Mouse (Mus musculus): Measurements from ENCODE around the gene Ints12. TPM values are rescaled to one million over a fixed set of nuclear protein-coding genes. Genes with fewer than 3 reads are reported as not detected.
A peak's percentile ranks its signal among the peaks of the same experiment; 100 is the strongest.

Gene Ints12
- polyA plus RNA-seq, 1 experiment from 2014 or later = 20.5 TPM

DNA sequence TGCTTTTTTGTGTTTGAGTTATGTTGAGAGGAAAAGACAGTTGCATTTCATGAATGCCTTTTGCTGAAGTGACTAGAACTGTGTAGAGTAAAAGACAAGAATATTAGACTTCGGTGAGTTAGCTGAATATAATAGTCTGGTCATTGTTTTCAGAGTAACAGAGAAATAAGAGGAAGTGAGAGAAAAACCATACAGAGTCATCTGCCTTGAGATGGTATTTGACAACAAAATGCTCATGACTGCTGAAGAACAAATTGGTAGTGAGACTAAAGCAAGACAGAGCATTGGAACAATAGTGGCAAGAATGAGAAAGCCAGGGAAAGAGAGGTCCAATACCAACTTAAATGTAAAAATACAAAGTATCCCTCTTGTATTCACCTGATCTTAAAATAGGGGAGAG lies 1.3 kb downstream of the Ints12 start:
- peaks cover 9% of the 10 kb centered on the region; the same call in 1 of the 2 replicates for H3K4me1 ChIP-seq (ENCODE audit: control insufficient read depth, insufficient read depth, low read length)
- no peaks in the 10 kb centered on the region for H3K9me3 ChIP-seq (ENCODE audit: control insufficient read depth, low read length)
- no peaks in the 10 kb centered on the region; the same call in 1 of the 2 replicates for H3K36me3 ChIP-seq (ENCODE audit: control insufficient read depth, insufficient read depth, low read length)
- peak overlapping the region; percentile 99 for H3K9ac ChIP-seq (ENCODE audit: low read depth, low read length)
- H3K27ac ChIP-seq (ENCODE audit: low read length) = no peak overlapping the region
- H3K4me3 ChIP-seq (ENCODE audit: low read length) = no peak overlapping the region
- no peaks in the 10 kb centered on the region for H3K27me3 ChIP-seq (replicated peaks; ENCODE audit: control insufficient read depth, insufficient read depth, low read length)
- no peak for ATAC-seq
- WGBS = 77% methylated on average over 1 of the region's 1 CpGs
- H3K4me2 ChIP-seq (ENCODE audit: low read depth, low read length) = peak overlapping the region; percentile 62

DNA sequence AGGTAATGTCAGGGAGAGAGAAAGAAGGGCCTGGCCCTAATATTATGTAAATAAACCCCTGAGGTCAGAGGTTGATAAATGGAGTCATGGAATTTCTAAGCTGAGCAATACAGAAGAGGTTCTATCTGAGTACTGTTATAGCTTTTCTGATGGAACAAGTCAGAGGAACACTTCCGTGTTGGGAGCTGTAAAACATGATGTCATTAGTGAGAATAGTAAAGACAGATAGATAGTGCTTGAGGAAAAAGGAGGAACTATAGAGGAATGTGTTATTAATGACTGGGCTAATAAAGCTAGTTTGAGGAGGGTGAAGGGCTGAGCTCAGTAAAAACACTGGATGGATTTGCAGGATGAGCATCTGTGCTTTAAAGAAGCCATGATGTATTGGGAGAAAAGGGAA lies 2.7 kb downstream of the Ints12 start:
- Histone ChIP-seq H3K9ac (ENCODE audit: low read depth, low read length) (no peak overlapping the region), H3K9me3 (ENCODE audit: control insufficient read depth, low read length) (no peaks in the 10 kb centered on the region), H3K4me3 (ENCODE audit: low read length) (no peak overlapping the region), H3K36me3 (ENCODE audit: control insufficient read depth, insufficient read depth, low read length) (no peaks in the 10 kb centered on the region; the same call in 1 of the 2 replicates), H3K27me3 (replicated peaks; ENCODE audit: control insufficient read depth, insufficient read depth, low read length) (no peaks in the 10 kb centered on the region), H3K4me2 (ENCODE audit: low read depth, low read length) (no peak overlapping the region), H3K27ac (ENCODE audit: low read length) (no peak overlapping the region), H3K4me1 (ENCODE audit: control insufficient read depth, insufficient read depth, low read length) (peaks cover 9% of the 10 kb centered on the region; the same call in 1 of the 2 replicates)
- 23% methylated on average over 1 of the region's 1 CpGs for WGBS
- ATAC-seq = no peak

DNA sequence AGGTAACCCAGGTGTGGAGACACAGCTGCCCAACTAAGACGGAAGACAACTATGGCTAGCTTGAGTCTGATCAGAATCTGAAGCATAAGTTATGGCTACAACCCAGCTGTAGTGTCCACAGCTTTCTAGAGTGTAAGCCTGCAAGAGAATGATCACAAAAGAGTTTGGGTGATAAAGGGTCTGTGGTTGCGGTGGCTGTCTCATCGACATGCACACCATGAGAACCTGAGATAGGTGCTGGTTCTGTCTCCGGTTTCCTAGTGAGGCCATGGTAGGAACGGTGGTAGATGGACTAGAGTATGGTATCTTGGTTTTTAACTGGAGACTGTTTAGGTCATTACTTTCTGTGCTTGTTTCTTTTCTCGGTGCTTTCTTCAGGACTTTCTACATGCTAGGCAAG lies 6.3 kb downstream of the Ints12 start:
- WGBS = 96% methylated on average over 6 of the region's 6 CpGs

DNA sequence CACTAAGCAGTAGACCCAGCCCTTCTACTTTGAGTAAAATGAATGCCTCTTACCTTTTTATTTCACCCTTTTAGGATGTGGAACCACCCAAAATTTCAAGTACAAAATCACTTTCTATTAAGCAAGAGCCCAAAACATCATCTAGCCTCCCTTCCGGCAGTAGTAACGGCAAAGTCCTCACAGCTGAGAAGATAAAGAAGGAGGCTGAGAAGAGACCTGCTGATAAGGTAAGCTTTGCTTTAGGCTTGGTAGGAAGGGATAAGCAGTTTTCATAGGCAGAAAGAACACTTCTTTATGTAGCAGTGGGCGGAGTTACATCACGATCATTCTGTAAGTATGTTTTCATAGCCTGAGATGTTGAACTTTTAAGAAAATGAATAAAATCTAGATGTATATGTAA lies 6.7 kb downstream of the Ints12 start:
- Histone ChIP-seq H3K4me1 (ENCODE audit: control insufficient read depth, insufficient read depth, low read length) (peaks cover 2% of the 10 kb centered on the region; the same call in 1 of the 2 replicates), H3K9ac (ENCODE audit: low read depth, low read length) (no peak overlapping the region), H3K4me2 (ENCODE audit: low read depth, low read length) (no peak overlapping the region), H3K27ac (ENCODE audit: low read length) (no peak overlapping the region), H3K36me3 (ENCODE audit: control insufficient read depth, insufficient read depth, low read length) (peaks cover 2% of the 10 kb centered on the region; the same call in 1 of the 2 replicates), H3K9me3 (ENCODE audit: control insufficient read depth, low read length) (no peaks in the 10 kb centered on the region), H3K4me3 (ENCODE audit: low read length) (no peak overlapping the region), H3K27me3 (replicated peaks; ENCODE audit: control insufficient read depth, insufficient read depth, low read length) (no peaks in the 10 kb centered on the region)
- 88% methylated on average over 4 of the region's 4 CpGs for WGBS
- ATAC-seq = no peak

More for the DNA sequence above, 6.3 kb downstream of the Ints12 start:
- Histone ChIP-seq H3K4me2 (ENCODE audit: low read depth, low read length) (no peak overlapping the region), H3K4me1 (ENCODE audit: control insufficient read depth, insufficient read depth, low read length) (peaks cover 2% of the 10 kb centered on the region; the same call in 1 of the 2 replicates), H3K27me3 (replicated peaks; ENCODE audit: control insufficient read depth, insufficient read depth, low read length) (no peaks in the 10 kb centered on the region), H3K9me3 (ENCODE audit: control insufficient read depth, low read length) (no peaks in the 10 kb centered on the region), H3K9ac (ENCODE audit: low read depth, low read length) (no peak overlapping the region), H3K27ac (ENCODE audit: low read length) (no peak overlapping the region), H3K36me3 (ENCODE audit: control insufficient read depth, insufficient read depth, low read length) (peaks cover 2% of the 10 kb centered on the region; the same call in 1 of the 2 replicates), H3K4me3 (ENCODE audit: low read length) (no peak overlapping the region)
- no peak for ATAC-seq

DNA sequence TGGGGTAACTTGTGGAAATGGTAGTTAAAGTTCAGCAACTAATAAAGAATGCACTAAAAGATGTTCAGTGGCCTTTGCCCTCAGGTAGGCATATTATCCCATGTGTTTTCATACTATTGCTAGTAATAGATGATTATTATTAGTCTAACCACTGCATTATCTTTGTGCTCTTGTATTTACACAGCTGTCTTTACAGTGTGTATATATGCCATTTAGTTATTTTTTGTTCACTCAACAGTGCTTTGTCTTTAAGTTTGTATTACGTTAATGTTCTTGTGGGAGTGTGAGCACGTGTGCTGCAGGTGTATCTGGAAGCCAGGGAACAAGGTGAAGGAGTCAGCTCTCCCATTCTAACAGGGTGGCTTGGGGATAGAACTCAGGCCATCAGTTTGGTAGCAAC lies 7.3 kb downstream of the Ints12 start:
- peaks cover 2% of the 10 kb centered on the region; the same call in 1 of the 2 replicates for H3K36me3 ChIP-seq (ENCODE audit: control insufficient read depth, insufficient read depth, low read length)
- H3K27me3 ChIP-seq (replicated peaks; ENCODE audit: control insufficient read depth, insufficient read depth, low read length) = no peaks in the 10 kb centered on the region
- H3K4me1 ChIP-seq (ENCODE audit: control insufficient read depth, insufficient read depth, low read length) = no peaks in the 10 kb centered on the region
- no peak overlapping the region for H3K4me2 ChIP-seq (ENCODE audit: low read depth, low read length)
- ATAC-seq = peak; percentile 57
- H3K9me3 ChIP-seq (ENCODE audit: control insufficient read depth, low read length) = no peaks in the 10 kb centered on the region
- 73% methylated on average over 2 of the region's 2 CpGs for WGBS
- no peak overlapping the region for H3K27ac ChIP-seq (ENCODE audit: low read length)
- no peak overlapping the region for H3K4me3 ChIP-seq (ENCODE audit: low read length)
- H3K9ac ChIP-seq (ENCODE audit: low read depth, low read length) = no peak overlapping the region

DNA sequence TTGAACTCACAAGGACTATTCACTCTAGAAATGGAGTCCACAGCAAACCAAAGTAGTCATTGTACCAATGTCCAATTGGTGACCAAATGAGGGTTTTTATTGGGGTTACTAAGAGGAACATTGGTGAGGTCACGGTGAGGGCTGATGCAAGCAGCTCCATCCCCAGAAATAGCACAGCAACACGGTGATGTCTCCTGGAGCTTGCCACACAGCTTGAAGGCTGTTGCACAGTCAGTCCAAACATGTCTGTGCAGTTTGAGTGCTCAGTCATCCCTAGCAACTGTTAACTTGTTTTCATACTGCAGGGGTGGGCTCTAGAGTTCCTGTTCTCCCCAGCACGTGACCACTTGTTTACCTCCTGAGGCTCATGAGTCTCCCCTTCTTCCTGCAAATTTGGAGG lies 12.1 kb downstream of the Ints12 start:
- Histone ChIP-seq H3K9me3 (ENCODE audit: control insufficient read depth, low read length) (no peaks in the 10 kb centered on the region), H3K36me3 (ENCODE audit: control insufficient read depth, insufficient read depth, low read length) (peaks cover 3% of the 10 kb centered on the region)
- WGBS = 81% methylated on average over 3 of the region's 3 CpGs

DNA sequence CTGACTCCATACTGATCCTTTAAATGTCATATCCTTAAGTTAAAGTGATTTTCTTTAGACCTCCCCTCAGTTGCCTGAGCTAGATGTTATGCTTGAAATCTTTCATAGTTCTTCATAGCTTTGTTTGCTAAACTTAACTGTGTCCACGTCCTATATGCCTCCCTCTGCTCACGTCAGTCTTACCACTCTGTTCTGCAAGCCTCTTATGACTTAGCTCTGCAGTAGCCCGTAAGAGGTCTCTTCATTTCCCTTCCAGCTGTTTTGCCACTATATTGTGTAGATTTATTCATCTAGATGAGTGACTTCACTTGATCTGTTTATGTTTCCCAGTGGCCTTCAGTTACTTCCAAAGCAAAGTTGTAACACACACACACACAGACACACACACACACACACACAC lies 12.8 kb downstream of the Ints12 start:
- Histone ChIP-seq H3K27ac (ENCODE audit: low read length) (no peak overlapping the region), H3K9ac (ENCODE audit: low read depth, low read length) (no peak overlapping the region), H3K4me2 (ENCODE audit: low read depth, low read length) (no peak overlapping the region), H3K36me3 (ENCODE audit: control insufficient read depth, insufficient read depth, low read length) (peaks cover 7% of the 10 kb centered on the region), H3K9me3 (ENCODE audit: control insufficient read depth, low read length) (no peaks in the 10 kb centered on the region), H3K4me3 (ENCODE audit: low read length) (no peak overlapping the region), H3K4me1 (ENCODE audit: control insufficient read depth, insufficient read depth, low read length) (no peaks in the 10 kb centered on the region), H3K27me3 (replicated peaks; ENCODE audit: control insufficient read depth, insufficient read depth, low read length) (no peaks in the 10 kb centered on the region)
- 77% methylated on average over 3 of the region's 3 CpGs for WGBS
- ATAC-seq = no peak

More for the DNA sequence above, 12.1 kb downstream of the Ints12 start:
- H3K4me1 ChIP-seq (ENCODE audit: control insufficient read depth, insufficient read depth, low read length) = no peaks in the 10 kb centered on the region
- H3K9ac ChIP-seq (ENCODE audit: low read depth, low read length) = no peak overlapping the region
- no peaks in the 10 kb centered on the region for H3K27me3 ChIP-seq (replicated peaks; ENCODE audit: control insufficient read depth, insufficient read depth, low read length)
- no peak overlapping the region for H3K4me3 ChIP-seq (ENCODE audit: low read length)
- ATAC-seq = no peak
- H3K27ac ChIP-seq (ENCODE audit: low read length) = no peak overlapping the region
- H3K4me2 ChIP-seq (ENCODE audit: low read depth, low read length) = no peak overlapping the region

DNA sequence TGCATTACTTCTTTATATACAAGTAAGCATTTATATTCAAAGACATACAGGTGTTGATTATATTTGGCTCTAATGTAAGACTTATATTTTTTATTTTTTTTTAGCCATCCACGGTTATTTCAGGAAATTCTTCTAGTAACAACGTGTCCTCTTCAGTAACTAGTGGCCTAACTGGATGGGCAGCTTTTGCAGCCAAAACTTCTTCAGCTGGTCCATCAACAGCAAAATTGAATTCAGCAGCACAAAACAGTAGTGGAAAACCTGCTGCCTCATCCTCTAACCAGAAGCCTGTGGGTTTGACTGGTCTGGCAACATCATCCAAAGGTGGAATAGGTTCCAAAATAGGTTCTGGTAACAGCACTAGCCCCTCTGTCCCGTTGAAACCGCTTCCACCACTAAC lies 17.1 kb downstream of the Ints12 start:
- no peak for ATAC-seq
- H3K4me2 ChIP-seq (ENCODE audit: low read depth, low read length) = no peak overlapping the region
- H3K4me3 ChIP-seq (ENCODE audit: low read length) = no peak overlapping the region
- H3K9ac ChIP-seq (ENCODE audit: low read depth, low read length) = no peak overlapping the region
- H3K27ac ChIP-seq (ENCODE audit: low read length) = no peak overlapping the region
- peaks cover 5% of the 10 kb centered on the region; the same call in 1 of the 2 replicates for H3K36me3 ChIP-seq (ENCODE audit: control insufficient read depth, insufficient read depth, low read length)
- no peaks in the 10 kb centered on the region for H3K9me3 ChIP-seq (ENCODE audit: control insufficient read depth, low read length)
- no peaks in the 10 kb centered on the region for H3K4me1 ChIP-seq (ENCODE audit: control insufficient read depth, insufficient read depth, low read length)
- 90% methylated on average over 4 of the region's 4 CpGs for WGBS
- H3K27me3 ChIP-seq (replicated peaks; ENCODE audit: control insufficient read depth, insufficient read depth, low read length) = no peaks in the 10 kb centered on the region

DNA sequence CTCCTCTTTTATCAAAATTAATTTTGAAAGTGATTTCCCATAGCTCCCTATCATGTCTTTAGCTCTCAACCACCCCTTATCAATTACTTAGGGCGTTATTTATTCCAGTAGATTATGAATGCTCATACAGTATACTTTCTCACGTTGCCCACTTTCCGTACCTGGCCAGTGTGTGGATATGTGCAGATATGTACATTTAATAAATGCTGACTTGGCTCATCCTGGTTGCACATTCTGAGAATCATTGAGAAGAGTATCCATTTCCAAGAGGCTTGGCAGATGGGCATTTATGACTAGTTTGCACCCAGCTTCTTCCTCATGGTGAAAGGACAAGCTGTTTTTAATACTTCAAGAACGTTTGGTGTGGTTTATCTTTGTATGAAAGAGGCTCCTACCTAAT lies 18.2 kb downstream of the Ints12 start:
- 0 out of 2 replicates have a peak, but pooled peaks cover 5% of the 10 kb centered on the region for H3K36me3 ChIP-seq (ENCODE audit: control insufficient read depth, insufficient read depth, low read length)
- H3K27ac ChIP-seq (ENCODE audit: low read length) = no peak overlapping the region
- ATAC-seq = no peak
- H3K4me1 ChIP-seq (ENCODE audit: control insufficient read depth, insufficient read depth, low read length) = no peaks in the 10 kb centered on the region
- no peak overlapping the region for H3K4me3 ChIP-seq (ENCODE audit: low read length)
- no peaks in the 10 kb centered on the region for H3K27me3 ChIP-seq (replicated peaks; ENCODE audit: control insufficient read depth, insufficient read depth, low read length)
- no peak overlapping the region for H3K4me2 ChIP-seq (ENCODE audit: low read depth, low read length)
- H3K9me3 ChIP-seq (ENCODE audit: control insufficient read depth, low read length) = no peaks in the 10 kb centered on the region
- WGBS = 87% methylated on average over 4 of the region's 4 CpGs
- no peak overlapping the region for H3K9ac ChIP-seq (ENCODE audit: low read depth, low read length)

DNA sequence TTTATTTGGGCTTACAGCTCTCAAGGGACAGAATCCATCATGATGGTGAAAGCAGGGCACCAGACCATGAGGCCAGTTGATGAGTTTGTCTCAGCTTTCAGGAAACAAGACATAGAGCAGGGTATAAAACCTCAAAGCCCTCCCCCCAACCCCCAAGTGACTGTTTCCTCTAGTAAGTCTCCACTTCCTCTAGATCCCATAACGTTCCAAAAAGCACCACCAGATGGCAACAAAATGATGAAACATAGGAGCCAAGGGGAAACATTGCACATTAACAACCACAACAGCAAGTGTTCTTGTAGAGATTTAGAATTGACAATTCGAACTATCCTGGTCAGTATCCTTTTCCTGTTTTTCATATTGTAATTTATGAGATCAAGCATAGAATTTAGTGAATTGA lies 20.1 kb downstream of the Ints12 start:
- H3K4me1 ChIP-seq (ENCODE audit: control insufficient read depth, insufficient read depth, low read length) = no peaks in the 10 kb centered on the region
- H3K4me3 ChIP-seq (ENCODE audit: low read length) = no peak overlapping the region
- ATAC-seq = no peak
- no peak overlapping the region for H3K9ac ChIP-seq (ENCODE audit: low read depth, low read length)
- no peaks in the 10 kb centered on the region for H3K27me3 ChIP-seq (replicated peaks; ENCODE audit: control insufficient read depth, insufficient read depth, low read length)
- no peak overlapping the region for H3K27ac ChIP-seq (ENCODE audit: low read length)
- H3K4me2 ChIP-seq (ENCODE audit: low read depth, low read length) = no peak overlapping the region
- H3K9me3 ChIP-seq (ENCODE audit: control insufficient read depth, low read length) = no peaks in the 10 kb centered on the region
- 0 out of 2 replicates have a peak, but pooled peaks cover 5% of the 10 kb centered on the region for H3K36me3 ChIP-seq (ENCODE audit: control insufficient read depth, insufficient read depth, low read length)
- WGBS = 37% methylated on average over 2 of the region's 2 CpGs

Data from intestine, embryonic 16.5 days (tissue).